Mouse (Mus musculus) embryo, embryonic 10 days (tissue): Measurements from ENCODE around the gene Tmem202.

Experiments used
- DNase-seq: peaks from one replicate; pipeline ENCODE4 v3.0.0-alpha.2; 2015; ENCODE audit warnings: low spot score

Tmem202 gene

DNA sequence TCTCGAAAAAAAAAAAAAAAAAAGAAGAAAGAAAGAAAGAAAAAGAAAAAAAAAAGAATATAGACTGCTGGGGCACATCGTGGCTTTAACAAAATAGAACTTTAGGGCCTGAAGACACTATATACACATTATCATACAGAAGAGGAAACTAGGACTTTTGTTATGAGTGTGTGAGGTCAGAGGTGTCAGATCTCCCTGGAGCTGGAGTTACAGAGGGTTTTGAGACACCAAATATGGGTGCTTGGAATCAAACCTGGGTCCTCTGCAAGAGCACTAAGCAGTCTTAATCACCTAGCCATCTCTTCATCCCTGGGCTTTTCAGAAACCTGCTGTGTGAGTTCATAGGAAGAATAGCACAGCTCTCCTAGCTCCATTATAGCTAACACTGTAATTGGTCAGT lies 6.2 kb downstream of the Tmem202 start:
- no peak for DNase-seq

DNA sequence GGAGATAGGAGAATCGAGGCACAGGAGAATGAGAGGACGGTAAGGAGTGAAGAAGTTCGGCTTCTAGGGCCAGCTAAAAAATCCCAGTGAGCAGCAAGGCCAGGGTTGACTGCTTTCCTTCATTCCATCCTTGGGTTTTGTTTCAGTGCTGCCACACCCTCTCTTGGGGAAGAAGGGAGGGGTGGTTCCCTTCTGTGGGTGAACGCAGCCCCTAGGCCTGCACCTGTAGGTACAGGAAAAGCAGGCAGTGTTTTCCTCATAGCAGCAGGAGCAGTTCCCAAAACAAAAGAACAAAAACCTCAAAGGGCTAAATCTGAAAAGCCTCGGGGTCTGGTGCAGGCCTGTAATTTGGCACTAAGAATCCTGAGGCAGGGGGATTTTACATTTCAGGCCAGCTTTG lies 8.0 kb downstream of the Tmem202 start:
- no peak for DNase-seq

DNA sequence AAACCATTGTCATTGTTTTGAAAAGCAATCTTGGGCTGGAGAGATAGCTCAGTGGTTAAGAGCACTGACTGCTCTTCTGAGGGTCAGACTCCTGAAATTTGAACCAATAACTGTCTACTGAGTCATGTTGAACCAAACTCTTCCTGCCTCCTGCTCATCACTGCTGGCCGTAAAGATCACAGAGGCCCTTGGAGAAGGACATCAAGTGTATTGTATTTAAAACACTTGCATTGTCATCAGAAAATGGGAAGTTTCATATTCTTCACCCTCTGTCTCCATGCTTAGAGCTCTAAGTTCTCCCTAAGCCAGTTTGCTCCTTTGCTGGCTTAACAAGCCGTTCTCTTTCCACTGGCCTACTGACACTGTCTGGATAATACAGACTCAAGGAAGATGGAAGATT lies 11.4 kb downstream of the Tmem202 start:
- DNase-seq = no peak

GRCm38 (mm10) chr9:59527580-59527979 lies 12.1 kb downstream of the Tmem202 start:
- DNase-seq = no peak

- no peak for DNase-seq
Measured at GRCm38 (mm10) chr9:59526727-59527126, 12.9 kb downstream of the Tmem202 start.

DNA sequence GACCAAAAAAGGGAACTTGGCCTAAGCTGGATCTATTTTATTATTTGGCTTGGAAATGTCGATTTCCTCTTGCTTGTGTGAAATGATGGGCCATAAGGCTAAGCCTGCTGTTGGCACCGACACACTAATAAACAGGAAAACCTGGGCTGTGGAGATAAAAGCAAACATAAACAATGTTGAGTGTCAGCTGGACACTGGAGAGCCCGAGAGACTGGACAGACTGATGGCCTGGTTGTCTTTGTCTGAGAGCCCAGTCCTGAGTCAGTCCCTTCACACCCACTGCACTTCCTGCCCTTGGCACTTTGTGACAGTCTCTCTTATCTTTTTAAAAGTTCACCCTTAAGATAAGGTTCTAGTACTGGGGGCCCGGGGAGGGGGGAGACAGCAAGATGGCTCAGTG lies 16.7 kb downstream of the Tmem202 start:
- no peak for DNase-seq

DNA sequence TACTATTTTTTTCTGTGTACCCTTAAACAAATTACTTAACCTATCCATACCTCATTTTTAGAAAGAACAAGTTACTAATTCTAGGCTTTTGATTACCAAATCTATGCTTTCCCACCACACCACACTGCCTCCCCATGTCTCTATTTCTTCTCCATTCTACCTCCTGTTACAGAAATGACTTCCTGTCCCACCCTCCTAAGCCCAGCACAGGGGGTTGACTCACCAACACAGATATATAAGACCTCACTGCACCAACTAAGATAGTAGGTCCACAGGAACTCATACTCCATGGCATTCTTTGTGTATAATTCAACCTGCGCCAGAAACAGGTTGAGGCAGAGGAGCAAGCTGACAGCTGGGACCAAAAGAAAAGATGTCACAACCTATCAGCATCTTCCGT lies 20.3 kb downstream of the Tmem202 start:
- no peak for DNase-seq

- DNase-seq = no peak
Measured at GRCm38 (mm10) chr9:59518976-59519375, 20.7 kb downstream of the Tmem202 start.

DNA sequence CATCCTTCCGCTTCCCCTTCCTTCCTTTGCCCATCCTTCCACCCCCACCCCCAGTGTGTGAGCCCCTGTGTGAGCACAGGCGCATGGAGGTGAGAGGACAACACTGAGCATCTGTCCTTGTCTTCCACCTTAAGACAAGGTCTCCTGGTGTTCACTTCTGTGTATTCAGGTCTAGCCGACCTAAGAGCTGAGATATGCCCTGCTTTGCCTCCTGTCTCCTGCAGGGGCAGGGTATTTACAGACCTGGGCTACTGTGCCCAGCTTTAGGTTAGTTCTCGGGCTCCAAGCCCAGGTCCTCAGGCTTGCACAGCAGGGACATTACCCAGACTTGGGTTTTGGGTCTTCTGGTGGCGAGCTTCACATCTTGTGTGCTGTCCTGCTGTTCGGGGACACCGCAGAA lies 22.5 kb downstream of the Tmem202 start:
- DNase-seq = no peak

GRCm38 (mm10) chr9:59515069-59515468 lies 24.6 kb downstream of the Tmem202 start:
- DNase-seq = no peak

- no peak for DNase-seq
Measured at GRCm38 (mm10) chr9:59512381-59512780, 27.3 kb downstream of the Tmem202 start.

DNA sequence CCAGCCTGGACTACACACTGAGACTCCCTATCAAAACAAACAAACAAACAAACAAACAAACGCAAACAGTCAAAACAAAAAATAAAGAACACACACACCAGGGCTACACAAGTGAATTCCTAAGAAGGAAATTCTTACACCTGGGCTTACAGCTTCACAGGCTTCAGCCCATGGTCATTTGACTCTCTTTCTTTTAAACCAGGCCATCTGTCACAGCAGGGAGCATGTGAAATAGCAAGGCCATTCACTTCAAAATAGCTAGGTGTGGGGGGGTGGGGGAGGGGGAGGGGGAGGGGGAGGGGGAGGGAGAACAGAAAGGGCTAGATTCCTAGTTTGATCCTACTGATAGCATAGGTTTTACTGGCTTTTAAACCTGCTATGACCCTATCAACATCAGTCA lies 31.5 kb downstream of the Tmem202 start:
- DNase-seq = peak; percentile 16

- no peak for DNase-seq
Measured at GRCm38 (mm10) chr9:59487331-59487730, 52.3 kb downstream of the Tmem202 start.

GRCm38 (mm10) chr9:59486549-59487065 lies 53.0 kb downstream of the Tmem202 start, which contains the start of gene Arih1:
TSS of gene Arih1 (minus strand) at chr9:59486618.
- DNase-seq = peak; percentile 100

DNA sequence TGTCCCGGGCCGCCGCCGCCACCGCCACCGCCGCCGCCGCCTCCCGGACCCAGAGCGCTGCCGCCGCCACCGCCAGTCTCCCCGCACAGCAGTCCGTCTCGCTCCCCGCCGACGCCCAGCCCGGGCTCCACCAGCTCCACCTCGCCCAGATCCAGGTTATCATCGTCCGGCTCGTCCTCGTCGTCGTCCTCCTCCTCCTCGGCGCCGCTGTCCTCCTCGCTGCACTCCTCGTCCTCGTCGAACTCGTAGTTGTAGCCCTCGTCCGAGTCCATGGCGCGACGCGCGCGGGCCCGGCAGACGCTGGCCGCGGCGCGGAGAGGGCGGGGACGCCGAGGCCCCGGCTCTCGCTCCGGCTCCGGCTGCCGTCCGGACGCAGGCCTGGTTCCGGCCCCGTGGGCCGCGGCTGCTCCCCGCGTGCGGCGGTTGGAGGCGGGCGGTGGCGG lies 53.5 kb downstream of the Tmem202 start:
- peak; percentile 55 for DNase-seq

DNA sequence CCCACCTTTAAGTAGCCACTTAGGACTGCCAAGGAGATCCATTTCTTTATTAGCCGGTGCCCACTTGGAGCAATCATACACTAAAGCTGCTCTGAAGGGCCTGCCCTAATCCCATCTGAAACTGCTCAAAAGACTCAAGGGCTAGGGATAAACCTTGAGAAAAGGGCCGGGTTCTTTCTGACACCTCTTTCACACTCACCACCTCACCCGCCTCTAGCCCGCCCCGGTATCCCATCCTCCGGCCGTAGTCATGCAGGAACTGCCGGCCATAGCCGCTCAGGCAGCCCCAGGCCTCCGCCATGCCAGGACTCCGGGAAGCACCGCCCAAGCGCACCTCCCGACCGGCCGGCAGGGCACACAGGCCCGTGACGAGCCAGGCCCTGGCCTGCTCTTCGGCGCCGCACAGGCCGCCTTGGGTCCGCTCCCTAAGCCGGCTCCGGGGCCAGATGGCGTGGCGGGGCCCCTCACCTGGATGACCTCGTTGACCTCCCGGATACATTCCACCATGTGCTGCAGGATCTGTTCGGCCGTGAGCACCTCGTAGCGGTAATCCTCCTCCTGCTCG lies 54.1 kb downstream of the Tmem202 start:
- peak; percentile 60 for DNase-seq

DNA sequence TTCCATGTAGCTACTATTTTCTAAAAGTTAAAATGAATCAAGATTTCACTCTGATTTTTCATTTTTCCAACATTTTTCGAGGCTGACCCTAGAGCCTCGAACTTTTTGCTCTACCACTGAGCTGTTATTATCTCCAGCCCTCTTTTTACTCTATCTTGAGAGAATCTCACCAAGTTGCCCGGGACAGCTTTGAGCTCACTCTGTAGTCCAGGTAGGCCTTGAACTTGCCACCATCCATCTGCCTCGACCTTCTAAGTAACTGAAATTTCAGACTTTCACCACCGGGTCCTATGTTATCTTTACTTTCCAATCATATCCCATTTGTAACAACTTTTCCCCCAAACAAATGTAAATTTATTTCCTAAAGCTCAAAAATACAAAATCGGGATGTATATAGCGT lies 54.9 kb downstream of the Tmem202 start:
- DNase-seq = peak; percentile 21

- DNase-seq = peak; percentile 21
Measured at GRCm38 (mm10) chr9:59482419-59482818, 57.2 kb downstream of the Tmem202 start.

- no peak for DNase-seq
Measured at GRCm38 (mm10) chr9:59476617-59477016, 63.0 kb downstream of the Tmem202 start.

DNA sequence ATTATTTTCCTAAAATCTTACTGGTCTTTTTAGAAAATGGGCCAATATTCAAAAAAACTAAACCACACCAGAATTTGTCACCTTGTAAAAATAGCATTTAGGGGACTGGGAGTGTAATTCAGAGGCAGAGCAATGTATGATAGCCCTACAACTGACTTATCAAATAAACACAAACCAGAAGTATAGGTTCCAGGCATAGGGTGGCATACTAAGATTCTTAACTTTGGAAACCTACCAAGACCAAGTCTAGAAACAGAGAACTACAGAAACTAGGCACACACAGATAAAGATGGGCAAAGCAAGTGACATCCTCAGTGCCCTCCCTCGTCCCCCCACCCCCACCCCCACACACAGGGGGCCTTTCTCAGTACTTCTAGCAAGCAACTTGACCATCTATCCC lies 64.8 kb downstream of the Tmem202 start:
- DNase-seq = no peak

- DNase-seq = no peak
Measured at GRCm38 (mm10) chr9:59473171-59473570, 66.5 kb downstream of the Tmem202 start.

DNA sequence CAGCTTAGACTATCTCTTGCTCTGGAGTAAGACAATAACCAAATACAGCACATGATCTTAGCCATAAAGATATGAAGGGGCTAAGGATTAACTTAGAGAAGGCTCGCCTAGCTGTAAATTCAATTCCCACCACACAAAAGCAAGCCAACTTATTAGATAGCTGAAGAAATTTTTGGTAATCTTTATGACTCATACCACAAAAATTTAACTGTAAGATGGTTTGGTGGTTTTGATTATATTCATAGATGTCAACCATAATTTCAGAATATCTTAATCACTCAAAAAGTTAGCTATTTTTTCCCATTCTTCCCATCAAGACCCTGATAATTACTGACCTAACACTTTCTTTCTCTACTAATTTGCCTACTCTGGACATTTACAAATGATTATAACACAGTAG lies 70.2 kb downstream of the Tmem202 start:
- no peak for DNase-seq
